In genomic region chr4:44518923-44519322, GRCm38 (mm10) we compare ENCODE assay signal across 12 mouse cellular contexts.
DNase-seq lines count a peak whose midpoint lies in the region; ATAC-seq and TF ChIP-seq lines count a peak whose summit lies in the region.
"Had no signal": no experiment of that assay in that cellular context is flagged by ENCODE, and none has a peak within 500 bp of the region (broad histone marks: within the 10 kb centered on the region; RNA-seq: fewer than 3 reads in every experiment).

No protein-coding gene starts in this region.

- no peaks in the 10 kb centered on the region for H3K36me3 ChIP-seq in embryonic facial prominence, embryonic 11.5 days (replicated peaks; ENCODE audit: control insufficient read depth, insufficient read depth, low read depth, low read length)
- no peaks in the 10 kb centered on the region for H3K36me3 ChIP-seq in hindbrain, postnatal 0 days (ENCODE audit: insufficient read depth, low read length)
- no peaks in the 10 kb centered on the region for H3K36me3 ChIP-seq in liver, embryonic 11.5 days (ENCODE audit: control insufficient read depth, insufficient read depth, low read length)
- H3K36me3 ChIP-seq: liver, embryonic 15.5 days had no signal

- H3K4me1 ChIP-seq in embryonic facial prominence, embryonic 11.5 days (ENCODE audit: control insufficient read depth, insufficient read depth, low read length): no peaks in the 10 kb centered on the region
- 0 out of 2 replicates have a peak, but pooled peaks cover 10% of the 10 kb centered on the region for H3K4me1 ChIP-seq in hindbrain, postnatal 0 days (ENCODE audit: insufficient read depth, low read length)
- no peaks in the 10 kb centered on the region for H3K4me1 ChIP-seq in liver, embryonic 11.5 days (replicated peaks; ENCODE audit: control insufficient read depth, insufficient read depth, low read length)
- H3K4me1 ChIP-seq: liver, embryonic 15.5 days had no signal

- H3K4me3 ChIP-seq in embryonic facial prominence, embryonic 11.5 days (ENCODE audit: low read depth, low read length): no peak overlapping the region
- H3K4me3 ChIP-seq in hindbrain, postnatal 0 days (ENCODE audit: low read length): no peak overlapping the region
- no peak overlapping the region for H3K4me3 ChIP-seq in liver, embryonic 11.5 days (ENCODE audit: low read depth, low read length)
- H3K4me3 ChIP-seq: liver, embryonic 15.5 days had no signal

- no peak overlapping the region for H3K9ac ChIP-seq in embryonic facial prominence, embryonic 11.5 days (replicated peaks; ENCODE audit: low read length)
- no peak overlapping the region for H3K9ac ChIP-seq in hindbrain, postnatal 0 days (replicated peaks; ENCODE audit: low read length)
- H3K9ac ChIP-seq in liver, embryonic 11.5 days (ENCODE audit: low read depth, low read length): no peak overlapping the region
- H3K9ac ChIP-seq: liver, embryonic 15.5 days had no signal

- DNase-seq in left cerebral cortex, adult 11 months (ENCODE audit: low spot score): peak; percentile 8
- DNase-seq in left cerebral cortex, adult 18-20 months (ENCODE audit: low spot score in 2 of 2): no peak
- DNase-seq in embryonic facial prominence, embryonic 11.5 days (ENCODE audit: low spot score): peak; percentile 15
- DNase-seq in hindbrain, postnatal 0 days (ENCODE audit: low spot score): peak; percentile 77
- DNase-seq in retina, adult 2 months (ENCODE audit: low read depth, low spot score): peak; percentile 11
- no peak for DNase-seq in liver, embryonic 11.5 days (ENCODE audit: low spot score)
- no peak for DNase-seq in heart, adult 18-20 months
- DNase-seq: kidney, postnatal 36 days; thymus, adult 2 months had no signal

- WGBS in embryonic facial prominence, embryonic 11.5 days: 53% methylated on average over 11 of the region's 11 CpGs
- 23% methylated on average over 11 of the region's 11 CpGs for WGBS in hindbrain, postnatal 0 days
- 81% methylated on average over 11 of the region's 11 CpGs for WGBS in liver, embryonic 11.5 days

- TF ChIP-seq CTCF in hindbrain, postnatal 0 days (IDR thresholded peaks at IDR 0.05; ENCODE audit: low read depth): no peak

- H3K9me3 ChIP-seq in embryonic facial prominence, embryonic 11.5 days (replicated peaks; ENCODE audit: control insufficient read depth, low read length): no peaks in the 10 kb centered on the region
- H3K9me3 ChIP-seq in hindbrain, postnatal 0 days (ENCODE audit: low read length): no peaks in the 10 kb centered on the region
- H3K9me3 ChIP-seq in liver, embryonic 11.5 days (ENCODE audit: control insufficient read depth, low read length): no peaks in the 10 kb centered on the region
- H3K9me3 ChIP-seq: liver, embryonic 15.5 days had no signal

- ATAC-seq in embryonic facial prominence, embryonic 11.5 days (replicated peaks; ENCODE audit: insufficient number of reproducible peaks, low FRiP score, low TSS enrichment, low read depth): no peak
- ATAC-seq in hindbrain, postnatal 0 days: peak; percentile 89
- no peak for ATAC-seq in liver, embryonic 11.5 days (replicated peaks; ENCODE audit: low FRiP score)
- no peak for ATAC-seq in granulocyte monocyte progenitor cell, adult 5-6 weeks (replicated peaks; ENCODE audit: poor library complexity, severe bottlenecking)

- no peaks in the 10 kb centered on the region for H3K27me3 ChIP-seq in embryonic facial prominence, embryonic 11.5 days (ENCODE audit: control insufficient read depth, insufficient read depth, low read length)
- no peaks in the 10 kb centered on the region for H3K27me3 ChIP-seq in hindbrain, postnatal 0 days (ENCODE audit: insufficient read depth, low read length)
- H3K27me3 ChIP-seq in liver, embryonic 11.5 days (replicated peaks; ENCODE audit: control insufficient read depth, insufficient read depth, low read length): no peaks in the 10 kb centered on the region
- H3K27me3 ChIP-seq: CH12.LX; liver, embryonic 15.5 days had no signal

- H3K4me2 ChIP-seq in embryonic facial prominence, embryonic 11.5 days (ENCODE audit: low read depth, low read length): no peak overlapping the region
- H3K4me2 ChIP-seq in hindbrain, postnatal 0 days (ENCODE audit: low read depth, low read length): no peak overlapping the region
- H3K4me2 ChIP-seq in liver, embryonic 11.5 days: no peak overlapping the region
- H3K4me2 ChIP-seq: liver, embryonic 15.5 days had no signal

- no peak overlapping the region for H3K27ac ChIP-seq in embryonic facial prominence, embryonic 11.5 days (replicated peaks; ENCODE audit: low read depth, low read length)
- 0 out of 2 replicates have a peak overlapping the region, but pooled peaks have one; percentile 1 for H3K27ac ChIP-seq in hindbrain, postnatal 0 days
- no peak overlapping the region for H3K27ac ChIP-seq in liver, embryonic 11.5 days (ENCODE audit: low read depth, low read length)
- H3K27ac ChIP-seq: liver, embryonic 15.5 days had no signal

Comparison
In these comparisons a context has a peak if more than half of its experiments do, and no peak if none do; other contexts are left out.
1. DNase-seq: peak in left cerebral cortex, adult 11 months (single experiment), embryonic facial prominence, embryonic 11.5 days (single experiment), hindbrain, postnatal 0 days (single experiment) and retina, adult 2 months (single experiment); none in left cerebral cortex, adult 18-20 months (0 of 2), liver, embryonic 11.5 days (single experiment) and heart, adult 18-20 months (0 of 2).